Mouse (Mus musculus) activated CD4-positive, CD25-positive, alpha-beta regulatory T cell, adult 4 months (primary cell): ENCODE results near the gene G6pd2. TPM values are rescaled to one million over a fixed set of nuclear protein-coding genes. Genes with fewer than 3 reads are reported as not detected.

Experiments
- ATAC-seq: one replicate; pipeline ENCODE4 v1.8.0; 2017
- polyA plus RNA-seq, 2 experiments: library from polyadenylated mRNA; unstranded; fragments of 100-300 nt; shearing (Covaris generic); gene quantifications; one replicate each; pipeline ENCODE4 v1.2.1; 2017

Gene G6pd2
- under 1 TPM in 1 of 2 experiments, not detected in 1; 0.20 TPM for polyA plus RNA-seq

DNA sequence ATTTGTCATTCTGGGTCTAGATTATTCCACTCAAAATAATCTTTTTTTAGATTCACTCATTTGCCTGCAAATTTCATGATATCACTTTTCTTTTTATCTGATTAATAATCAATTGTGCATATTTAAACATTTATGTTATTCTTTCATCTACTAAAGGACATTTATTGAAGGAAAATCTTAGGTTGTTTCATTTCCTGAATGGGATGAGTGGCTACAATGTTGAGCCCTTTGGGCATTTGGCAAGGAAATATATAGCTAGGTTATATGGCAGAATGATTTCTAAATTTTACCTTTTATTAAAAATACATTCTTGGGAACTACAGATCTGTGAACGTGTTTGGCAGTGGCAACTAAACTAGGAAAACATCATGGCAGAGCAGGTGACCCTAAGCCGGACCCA lies at the start of gene G6pd2:
Gene G6pd2, plus strand, starts transcription at position 301 of the 400 bp plus-strand sequence.
- ATAC-seq: no peak

DNA sequence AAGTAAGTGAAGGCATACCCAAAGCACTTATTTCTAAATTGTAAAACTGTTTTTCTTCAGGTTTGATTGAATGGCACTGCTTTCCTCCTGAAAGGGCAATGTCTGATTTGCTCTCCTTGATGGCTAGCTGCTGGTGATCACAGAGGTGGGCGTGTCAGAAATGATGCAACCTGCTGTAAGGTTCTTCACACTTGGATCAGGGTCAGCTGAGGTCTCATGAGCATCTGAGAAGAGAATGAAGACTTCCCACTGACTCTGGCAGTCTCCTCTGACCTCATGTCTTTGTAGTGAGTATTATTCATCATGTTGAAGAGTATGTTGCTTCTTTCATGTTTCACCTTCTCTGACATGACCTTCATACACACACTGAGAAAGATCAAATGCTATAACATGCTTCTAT lies 44.4 kb upstream of the G6pd2 start:
- ATAC-seq: no peak

DNA sequence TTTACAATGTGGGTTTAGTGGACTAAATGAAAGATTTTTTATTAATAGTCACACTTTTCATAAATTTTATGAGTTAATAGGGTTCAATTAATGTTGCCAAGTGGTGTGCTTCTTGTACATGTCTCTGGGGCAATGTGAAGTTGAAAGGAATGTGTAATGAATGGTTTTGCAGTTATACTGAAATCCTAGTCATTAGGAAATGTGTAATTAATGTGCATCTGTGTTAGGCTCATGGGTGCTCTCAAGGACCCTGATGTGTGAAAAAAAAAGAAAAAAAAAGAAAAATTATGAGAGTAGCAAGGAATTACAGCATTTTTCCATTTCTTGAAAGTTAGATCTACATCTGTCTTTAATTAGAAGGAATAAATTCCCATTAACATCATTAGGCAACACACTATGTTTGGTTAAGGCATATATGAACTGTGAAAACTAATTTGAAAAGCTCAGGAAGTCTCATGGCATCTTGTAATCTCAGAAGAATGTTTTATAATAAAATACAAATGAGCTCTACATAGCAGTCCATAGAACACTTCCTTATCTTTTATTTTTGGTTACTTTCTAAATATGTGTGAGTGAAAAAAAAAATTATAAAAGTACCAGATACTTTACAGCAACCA lies 24.4 kb downstream of the G6pd2 start:
- no peak for ATAC-seq

DNA sequence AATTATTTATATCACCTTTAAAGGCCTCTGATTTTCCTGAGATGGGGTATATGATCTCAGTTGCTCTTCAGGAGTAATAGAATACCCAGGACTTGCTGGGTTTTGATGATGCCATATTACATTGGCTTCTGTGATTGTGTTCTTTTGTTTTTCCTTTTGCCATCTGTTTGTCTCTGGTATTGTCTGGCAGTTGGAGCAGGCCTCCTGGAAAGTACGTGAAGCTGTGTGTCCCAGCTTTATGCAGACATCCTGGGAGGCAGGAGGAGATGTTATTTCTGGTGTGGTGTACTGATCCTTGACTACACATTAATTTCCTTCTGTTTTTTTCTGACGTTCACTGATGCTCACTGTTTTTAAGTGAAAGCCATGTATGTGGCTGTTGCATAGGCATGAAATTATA lies 35.3 kb downstream of the G6pd2 start:
- no peak for ATAC-seq
